Mouse (Mus musculus) cerebellum, adult 2 months (tissue): ENCODE measurements around the gene Cacng6.
"Not testable (repeated sequence)": the region's sequence is repeated elsewhere in the genome, so short reads cannot be mapped to it uniquely, and the experiment has no call there.

ENCODE experiments used
- CTCF ChIP-seq: fragments of 200-500 bp; IDR thresholded peaks from 2 replicates; pipeline ENCODE4 v1.5.1; 2011; ENCODE audit warnings: low read depth, mild to moderate bottlenecking, control low read depth, low read length, moderate library complexity, borderline replicate concordance; ENCODE audit not compliant: insufficient read depth
- POLR2A ChIP-seq: fragments of 200-500 bp; IDR thresholded peaks from 2 replicates; pipeline ENCODE4 v1.6.1; 2011; ENCODE audit warnings: low read length, control low read depth, borderline replicate concordance; ENCODE audit not compliant: insufficient read depth

GRCm38 (mm10) chr7:3398363-3398762 is 25.6 kb upstream of the Cacng6 start:
- not testable (repeated sequence) for TF ChIP-seq CTCF, POLR2A
